Mouse (Mus musculus): ENCODE measurements at regions not wholly inside any gene's neighbourhood (a gene's known extent, or its start where the extent isn't known, plus 50 kb on each side); places are given as distances from the start of the nearest gene placed in this dataset.

- Histone ChIP-seq H3K27ac (ENCODE audit: low read depth, low read length) (no peak overlapping the region), H3K4me1 (replicated peaks; ENCODE audit: control insufficient read depth, insufficient read depth, low read length) (peaks cover 3% of the 10 kb centered on the region; the same call in 1 of the 2 replicates), H3K36me3 (ENCODE audit: control insufficient read depth, insufficient read depth, low read length) (no peaks in the 10 kb centered on the region), H3K27me3 (ENCODE audit: control insufficient read depth, insufficient read depth, low read length) (no peaks in the 10 kb centered on the region), H3K9ac (ENCODE audit: low read length) (no peak overlapping the region), H3K4me3 (ENCODE audit: low read depth, low read length) (no peak overlapping the region), H3K9me3 (ENCODE audit: control insufficient read depth, low read length) (no peaks in the 10 kb centered on the region), H3K4me2 (ENCODE audit: low read depth, low read length, severe bottlenecking) (no peak overlapping the region)
- WGBS: 87% methylated on average over 2 of the region's 2 CpGs
- no peak for ATAC-seq (replicated peaks; ENCODE audit: low FRiP score)
- no peak for DNase-seq (ENCODE audit: low spot score)
Measured at GRCm38 (mm10) chr9:120877101-120877500, 51.9 kb upstream of the Ctnnb1 start.
